Mouse (Mus musculus) left cerebral cortex, adult 18-20 months (tissue): ENCODE data around the gene Ceacam19. TPM values are rescaled to one million over a fixed set of nuclear protein-coding genes. Genes with fewer than 3 reads are reported as not detected.

Experiments used
- DNase-seq, 2 experiments: peaks; one replicate each; pipeline ENCODE4 v3.0.0; 2021 to 2022; ENCODE audit warnings: low spot score in 2 of 2, mixed read lengths in 1 of 2
- total RNA-seq, 2 experiments: library from RNA; stranded (reverse); gene quantifications; 2 replicates each; pipeline ENCODE4 v1.2.3; 2021

Gene Ceacam19
- total RNA-seq, 2 experiments from 2014 or later = not detected

DNA sequence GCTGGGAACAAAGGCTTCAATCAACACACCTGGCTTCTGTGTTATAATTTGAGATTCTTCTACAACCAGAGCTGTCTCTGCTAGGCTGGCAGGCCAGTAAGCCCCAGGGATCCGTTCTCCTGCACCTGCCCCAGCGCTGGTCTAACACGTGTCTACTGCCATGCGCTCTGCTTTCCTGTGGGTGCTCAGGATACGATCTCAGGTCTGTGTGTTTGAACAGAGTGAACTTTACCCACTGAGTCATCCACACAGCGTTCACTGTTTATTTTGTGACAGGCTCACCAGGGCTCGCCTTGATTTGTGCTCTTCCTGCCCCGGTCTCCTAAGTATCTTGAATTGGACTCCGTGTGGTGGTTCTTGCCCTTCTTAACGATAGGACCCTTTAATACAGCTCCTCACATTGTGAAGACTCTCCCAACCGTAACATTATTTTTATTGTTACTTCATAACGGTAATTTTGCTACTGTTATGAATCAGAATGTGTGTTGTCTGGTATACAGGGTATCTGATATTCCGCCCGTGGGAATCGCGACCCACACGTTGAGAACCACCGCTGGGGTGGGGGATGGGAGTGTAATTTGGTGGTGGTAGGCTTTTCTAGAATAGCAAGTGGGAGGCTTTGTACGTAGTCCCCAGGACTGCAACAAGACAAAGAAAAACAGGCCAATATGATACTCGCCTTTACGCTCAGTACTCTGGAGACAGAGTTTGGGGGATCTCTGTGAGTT lies 45.9 kb downstream of the Ceacam19 start:
- no peak for DNase-seq

- DNase-seq = no peak
Measured at GRCm38 (mm10) chr7:19840936-19841335, 46.8 kb downstream of the Ceacam19 start.

DNA sequence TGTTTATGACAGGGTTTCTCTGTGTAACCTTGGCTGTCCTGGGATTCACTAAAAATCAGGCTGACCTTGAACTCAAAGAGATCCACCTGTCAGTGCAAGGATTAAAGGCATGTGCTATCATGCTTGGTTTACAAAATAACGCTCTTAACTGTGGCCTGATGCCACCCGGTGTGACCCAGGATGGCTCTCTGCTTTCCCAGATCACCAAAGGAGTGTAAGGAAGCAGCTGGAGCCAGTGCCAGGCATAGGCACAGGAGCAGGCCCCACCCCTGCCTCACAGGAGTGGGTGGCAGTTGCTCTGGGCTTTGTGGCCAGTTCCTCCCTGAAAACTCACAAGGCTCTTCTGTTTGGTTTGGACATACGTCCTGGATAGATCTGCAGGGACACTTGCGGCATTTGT lies 47.4 kb downstream of the Ceacam19 start:
- DNase-seq = no peak

DNA sequence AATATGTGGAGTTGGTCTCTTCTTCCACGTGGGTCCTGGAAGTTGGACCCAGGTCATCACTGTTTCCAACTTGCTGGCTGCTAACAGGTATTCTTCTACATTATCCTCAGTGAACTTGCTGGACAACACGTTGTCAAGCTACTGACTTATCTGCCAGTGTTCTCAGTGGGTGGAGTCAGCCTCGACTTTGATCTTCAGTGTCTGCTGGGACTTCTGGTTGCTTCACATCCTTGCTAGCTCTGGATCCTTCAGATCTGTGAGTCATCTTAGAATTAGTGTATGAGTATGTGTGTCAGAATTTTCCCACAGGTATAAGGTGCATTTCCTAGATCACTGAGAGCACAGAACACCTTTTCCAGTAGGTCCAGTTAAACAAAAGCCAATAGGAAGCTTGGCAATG lies 50.9 kb downstream of the Ceacam19 start:
- DNase-seq = no peak

DNA sequence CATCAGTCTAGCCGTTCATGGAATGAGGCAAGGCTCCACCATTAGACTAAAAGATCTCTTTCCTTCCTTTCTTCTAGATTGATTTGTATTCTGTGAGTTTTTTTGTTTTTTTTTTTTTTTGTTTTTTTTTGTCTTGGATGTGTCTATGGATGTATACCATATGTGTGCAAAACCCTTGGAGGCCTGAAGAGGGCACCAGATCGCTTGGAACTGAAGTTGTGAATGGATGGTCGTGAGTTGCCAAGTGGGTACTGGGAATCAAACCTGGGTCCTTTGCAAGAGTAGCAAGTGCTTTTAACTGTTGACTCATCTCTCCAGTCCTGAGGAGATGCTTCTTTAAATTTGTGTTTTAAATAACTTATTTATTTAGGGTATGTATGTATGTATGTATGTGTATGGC lies 53.7 kb downstream of the Ceacam19 start:
- no peak for DNase-seq

- DNase-seq = no peak
Measured at GRCm38 (mm10) chr7:19831837-19832236, 55.9 kb downstream of the Ceacam19 start.

GRCm38 (mm10) chr7:19830682-19831156 lies 57.0 kb downstream of the Ceacam19 start:
- no peak for DNase-seq

DNA sequence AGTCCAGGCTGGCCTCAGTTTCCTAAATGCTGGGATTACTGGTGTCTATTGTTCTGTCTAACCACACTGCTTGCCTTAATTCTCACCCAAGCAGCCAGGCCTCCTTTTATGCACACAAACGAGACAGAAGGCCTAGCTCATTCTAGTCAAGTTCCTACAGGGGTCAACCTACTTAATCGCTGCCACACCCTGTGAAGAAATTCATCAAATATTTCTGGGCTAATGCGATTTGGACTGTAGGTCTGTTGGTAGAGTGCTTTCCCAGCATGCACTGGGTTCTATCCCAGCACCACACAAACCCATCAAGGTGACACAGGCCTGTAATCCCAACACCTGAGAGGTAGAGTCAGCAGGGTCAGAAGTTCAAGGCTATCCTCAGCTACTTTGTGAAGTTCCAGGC lies 58.1 kb downstream of the Ceacam19 start:
- DNase-seq = no peak

GRCm38 (mm10) chr7:19826756-19827155 lies 61.0 kb downstream of the Ceacam19 start:
- no peak for DNase-seq

Other genes starting within 250 kb of the Ceacam19 start
- gene Clptm1, start 222.9 kb downstream of the Ceacam19 start, total RNA-seq = 100 to 1,000 TPM; 151 to 152 TPM
- not detected for gene Apoc2, start 210.0 kb downstream of the Ceacam19 start, total RNA-seq
- gene Gm44805, start 206.5 kb downstream of the Ceacam19 start, total RNA-seq = not detected
- not detected for gene Apoc4, start 206.5 kb downstream of the Ceacam19 start, total RNA-seq
- gene Apoc1, start 195.3 kb downstream of the Ceacam19 start, total RNA-seq = 1 to 10 TPM; 3.9 to 5.3 TPM
- gene Apoe, start 188.8 kb downstream of the Ceacam19 start, total RNA-seq = 1,000 to 10,000 TPM; 1,855 to 2,066 TPM
- 100 to 1,000 TPM; 116 to 122 TPM for gene Tomm40, start 172.5 kb downstream of the Ceacam19 start, total RNA-seq
- 1 to 10 TPM; 6.7 to 8.6 TPM for gene Nectin2, start 137.5 kb downstream of the Ceacam19 start, total RNA-seq
- 10 to 100 TPM; 18.6 to 19.1 TPM for gene Bcam, start 116.9 kb downstream of the Ceacam19 start, total RNA-seq
- not detected for gene Cblc, start 91.2 kb downstream of the Ceacam19 start, total RNA-seq
- gene Bcl3, start 65.2 kb downstream of the Ceacam19 start, total RNA-seq = 1 to 10 TPM in 1 of 2 experiments, under 1 TPM in 1; 0.91 to 1.1 TPM
- gene Gm19345, start 36.0 kb downstream of the Ceacam19 start, total RNA-seq = 1 to 10 TPM; 2.0 to 2.4 TPM
- not detected for gene Ceacam16, start 26.7 kb downstream of the Ceacam19 start, total RNA-seq
- 10 to 100 TPM; 13.0 to 15.7 TPM for gene Pvr, start 33.2 kb upstream of the Ceacam19 start, total RNA-seq
- gene Igsf23, start 62.8 kb upstream of the Ceacam19 start, total RNA-seq = not detected
- not detected for gene Ceacam20, start 77.4 kb upstream of the Ceacam19 start, total RNA-seq
- gene Nlrp9b, start 103.5 kb upstream of the Ceacam19 start, total RNA-seq = not detected
- gene Vmn1r91, start 211.7 kb upstream of the Ceacam19 start, total RNA-seq = not detected
- not detected for gene Gm16442, start 234.6 kb upstream of the Ceacam19 start, total RNA-seq